Mouse (Mus musculus): ENCODE data around the gene Loxl3. TPM values are rescaled to one million over a fixed set of nuclear protein-coding genes. Genes with fewer than 3 reads are reported as not detected.

Loxl3 gene
- total and polyA plus RNA-seq, 2 experiments from 2014 or later = 4.3 to 9.8 TPM

- DNase-seq (ENCODE audit: low spot score) (no peak), ATAC-seq (ENCODE audit: insufficient read depth, low read depth) (no peak)
- WGBS = 80% methylated on average over 6 of the region's 6 CpGs
- Histone ChIP-seq H3K27me3 (ENCODE audit: control insufficient read depth, insufficient read depth, low read length) (no peaks in the 10 kb centered on the region), H3K4me2 (ENCODE audit: low read depth, low read length) (no peak overlapping the region), H3K4me1 (ENCODE audit: control insufficient read depth, insufficient read depth) (0 out of 2 replicates have a peak, but pooled peaks cover 3% of the 10 kb centered on the region), H3K9ac (replicated peaks; ENCODE audit: low read depth, low read length) (no peak overlapping the region), H3K9me3 (replicated peaks; ENCODE audit: control insufficient read depth, low read length) (no peaks in the 10 kb centered on the region), H3K36me3 (replicated peaks; ENCODE audit: control insufficient read depth, insufficient read depth, low read length) (no peaks in the 10 kb centered on the region), H3K27ac (ENCODE audit: low read depth) (no peak overlapping the region), H3K4me3 (ENCODE audit: low read depth, low read length) (no peak overlapping the region)
- TF ChIP-seq EP300 (IDR thresholded peaks at IDR 0.05; ENCODE audit: low read depth) = no peak
- TF ChIP-seq CTCF (IDR thresholded peaks at IDR 0.05; ENCODE audit: low read depth) = no peak
Observed at GRCm38 (mm10) chr6:83011756-83012155, 22.2 kb upstream of the Loxl3 start.

DNA sequence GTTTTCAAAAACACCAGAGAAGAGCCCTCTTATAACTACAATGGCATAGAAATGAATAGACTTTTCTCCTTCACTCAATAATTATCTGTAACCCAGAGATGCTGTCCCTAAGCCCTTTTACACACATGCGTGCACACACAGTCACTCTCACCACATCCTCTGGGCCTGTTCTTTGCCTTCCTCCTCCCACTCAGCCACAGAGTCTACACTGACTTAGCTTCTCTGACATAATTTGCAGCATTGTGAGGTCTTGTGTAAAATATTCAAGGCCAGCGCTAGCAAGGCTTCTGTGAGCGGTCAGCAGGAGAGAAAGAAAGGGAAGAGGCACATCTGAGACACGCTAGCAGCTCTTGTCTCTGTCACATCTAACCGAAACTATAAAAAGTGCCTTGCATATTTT is 20.5 kb upstream of the Loxl3 start:
- TF ChIP-seq EP300 (IDR thresholded peaks at IDR 0.05; ENCODE audit: low read depth) (no peak), CTCF (IDR thresholded peaks at IDR 0.05; ENCODE audit: low read depth) (no peak)
- Histone ChIP-seq H3K4me1 (ENCODE audit: control insufficient read depth, insufficient read depth) (0 out of 2 replicates have a peak, but pooled peaks cover 3% of the 10 kb centered on the region), H3K4me2 (ENCODE audit: low read depth, low read length) (no peak overlapping the region), H3K27ac (ENCODE audit: low read depth) (no peak overlapping the region), H3K36me3 (replicated peaks; ENCODE audit: control insufficient read depth, insufficient read depth, low read length) (no peaks in the 10 kb centered on the region), H3K9ac (replicated peaks; ENCODE audit: low read depth, low read length) (no peak overlapping the region), H3K27me3 (ENCODE audit: control insufficient read depth, insufficient read depth, low read length) (no peaks in the 10 kb centered on the region), H3K4me3 (ENCODE audit: low read depth, low read length) (no peak overlapping the region), H3K9me3 (replicated peaks; ENCODE audit: control insufficient read depth, low read length) (no peaks in the 10 kb centered on the region)
- DNase-seq (ENCODE audit: low spot score) = no peak
- WGBS = 73% methylated on average over 5 of the region's 5 CpGs
- no peak for ATAC-seq (ENCODE audit: insufficient read depth, low read depth)

GRCm38 (mm10) chr6:83014482-83015466 is 19.2 kb upstream of the Loxl3 start:
- TF ChIP-seq CTCF (IDR thresholded peaks at IDR 0.05; ENCODE audit: low read depth) (no peak), EP300 (IDR thresholded peaks at IDR 0.05; ENCODE audit: low read depth) (no peak)
- H3K4me2 ChIP-seq (ENCODE audit: low read depth, low read length) = no peak overlapping the region
- DNase-seq (ENCODE audit: low spot score) (no peak), ATAC-seq (ENCODE audit: insufficient read depth, low read depth) (no peak)
- H3K9ac ChIP-seq (replicated peaks; ENCODE audit: low read depth, low read length) = no peak overlapping the region; the same call in 1 of the 2 replicates
- whole genome bisulfite sequencing = 40% methylated on average over 12 of the region's 12 CpGs
- H3K36me3 ChIP-seq (replicated peaks; ENCODE audit: control insufficient read depth, insufficient read depth, low read length) = no peaks in the 10 kb centered on the region
- no peaks in the 10 kb centered on the region for H3K9me3 ChIP-seq (replicated peaks; ENCODE audit: control insufficient read depth, low read length)
- no peak overlapping the region for H3K27ac ChIP-seq (ENCODE audit: low read depth)
- no peaks in the 10 kb centered on the region for H3K27me3 ChIP-seq (ENCODE audit: control insufficient read depth, insufficient read depth, low read length)
- 0 out of 2 replicates have a peak, but pooled peaks cover 3% of the 10 kb centered on the region for H3K4me1 ChIP-seq (ENCODE audit: control insufficient read depth, insufficient read depth)
- no peak overlapping the region for H3K4me3 ChIP-seq (ENCODE audit: low read depth, low read length)

GRCm38 (mm10) chr6:83015749-83016148 is 18.2 kb upstream of the Loxl3 start:
- ATAC-seq (ENCODE audit: insufficient read depth, low read depth) = no peak
- no peak overlapping the region for H3K27ac ChIP-seq (ENCODE audit: low read depth)
- DNase-seq (ENCODE audit: low spot score) = no peak
- H3K36me3 ChIP-seq (replicated peaks; ENCODE audit: control insufficient read depth, insufficient read depth, low read length) = no peaks in the 10 kb centered on the region
- WGBS = 85% methylated on average over 2 of the region's 2 CpGs
- no peak overlapping the region for H3K4me2 ChIP-seq (ENCODE audit: low read depth, low read length)
- no peaks in the 10 kb centered on the region for H3K9me3 ChIP-seq (replicated peaks; ENCODE audit: control insufficient read depth, low read length)
- H3K27me3 ChIP-seq (ENCODE audit: control insufficient read depth, insufficient read depth, low read length) = no peaks in the 10 kb centered on the region
- no peak overlapping the region for H3K4me3 ChIP-seq (ENCODE audit: low read depth, low read length)
- H3K4me1 ChIP-seq (ENCODE audit: control insufficient read depth, insufficient read depth) = 0 out of 2 replicates have a peak, but pooled peaks cover 3% of the 10 kb centered on the region
- TF ChIP-seq EP300 (IDR thresholded peaks at IDR 0.05; ENCODE audit: low read depth) (no peak), CTCF (IDR thresholded peaks at IDR 0.05; ENCODE audit: low read depth) (no peak)
- no peak overlapping the region for H3K9ac ChIP-seq (replicated peaks; ENCODE audit: low read depth, low read length)

DNA sequence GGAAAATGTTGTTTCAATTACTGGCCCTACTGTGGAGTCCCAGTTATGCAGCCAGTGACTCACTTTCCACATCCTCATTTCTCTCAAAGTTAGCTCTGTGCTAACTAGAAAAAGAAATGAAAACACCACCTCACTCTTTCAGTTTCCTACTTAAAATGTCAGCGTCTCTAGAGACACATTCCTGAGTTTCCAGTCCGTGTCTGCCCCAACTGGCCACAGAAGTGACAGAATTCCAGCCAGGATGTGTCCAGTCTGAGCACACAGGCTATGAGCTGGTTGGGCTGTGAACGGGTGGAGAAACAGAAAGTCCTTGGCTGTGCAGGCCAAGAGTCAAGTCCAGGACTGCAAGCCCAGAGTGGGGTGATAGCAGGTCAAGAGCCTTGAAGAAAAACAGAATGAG is 16.8 kb upstream of the Loxl3 start:
- no peak overlapping the region for H3K4me2 ChIP-seq (ENCODE audit: low read depth, low read length)
- H3K36me3 ChIP-seq (replicated peaks; ENCODE audit: control insufficient read depth, insufficient read depth, low read length) = no peaks in the 10 kb centered on the region
- H3K9ac ChIP-seq (replicated peaks; ENCODE audit: low read depth, low read length) = no peak overlapping the region
- TF ChIP-seq CTCF (IDR thresholded peaks at IDR 0.05; ENCODE audit: low read depth) = no peak
- TF ChIP-seq EP300 (IDR thresholded peaks at IDR 0.05; ENCODE audit: low read depth) = no peak
- H3K4me3 ChIP-seq (ENCODE audit: low read depth, low read length) = no peak overlapping the region
- H3K9me3 ChIP-seq (replicated peaks; ENCODE audit: control insufficient read depth, low read length) = no peaks in the 10 kb centered on the region
- peak; percentile 87 for ATAC-seq (ENCODE audit: insufficient read depth, low read depth)
- H3K27ac ChIP-seq (ENCODE audit: low read depth) = peak overlapping the region; percentile 67
- 0 out of 2 replicates have a peak, but pooled peaks cover 3% of the 10 kb centered on the region for H3K4me1 ChIP-seq (ENCODE audit: control insufficient read depth, insufficient read depth)
- peak; percentile 73 for DNase-seq (ENCODE audit: low spot score)
- WGBS = 12% methylated on average over 3 of the region's 3 CpGs
- no peaks in the 10 kb centered on the region for H3K27me3 ChIP-seq (ENCODE audit: control insufficient read depth, insufficient read depth, low read length)
